Mouse (Mus musculus): Measurements from ENCODE around the gene Cdkal1. TPM values are rescaled to one million over a fixed set of nuclear protein-coding genes. Genes with fewer than 3 reads are reported as not detected.
A peak's percentile ranks its signal among the peaks of the same experiment; 100 is the strongest.

The Cdkal1 gene
- total RNA-seq, 1 experiment, result 20.8 TPM

- no peak overlapping the region for H3K27ac ChIP-seq (ENCODE audit: insufficient read depth, low read depth, low read length, poor library complexity, severe bottlenecking)
- H3K4me3 ChIP-seq (ENCODE audit: insufficient read depth in 1 of 2, low read depth in 1 of 2, low read length in 2 of 2, poor library complexity in 1 of 2, severe bottlenecking in 1 of 2), result no peak overlapping the region
- no peaks in the 10 kb centered on the region for H3K36me3 ChIP-seq (ENCODE audit: control insufficient read depth, insufficient read depth, low read length, poor library complexity, severe bottlenecking)
- no peak for DNase-seq (ENCODE audit: low read depth, low spot score)
- in situ Hi-C loops (cut with MboI; ENCODE audit: low sequenced_read_pairs in 2 of 2, unreplicated experiment in 2 of 2), result no loop called here
- no peaks in the 10 kb centered on the region for H3K9me3 ChIP-seq (ENCODE audit: control insufficient read depth, insufficient read depth, low read depth, low read length)
- no peak overlapping the region for H3K9ac ChIP-seq (ENCODE audit: insufficient read depth, low read depth, low read length, poor library complexity, severe bottlenecking)
- H3K4me1 ChIP-seq (ENCODE audit: control insufficient read depth in 2 of 2, insufficient read depth in 2 of 2, low read length in 2 of 2, poor library complexity in 1 of 2), result no peaks in the 10 kb centered on the region
- TF ChIP-seq ZNF384 (IDR thresholded peaks at IDR 0.05; ENCODE audit: low read depth, low read length) (no peak), MAFK (IDR thresholded peaks at IDR 0.05; ENCODE audit: insufficient read depth, low read depth, low read length) (peak; percentile 66), HCFC1 (IDR thresholded peaks at IDR 0.05; ENCODE audit: borderline replicate concordance, insufficient read depth, low read length) (no peak), CHD2 (IDR thresholded peaks at IDR 0.05; ENCODE audit: low read depth, low read length) (no peak), ZC3H11A (IDR thresholded peaks at IDR 0.05; ENCODE audit: borderline replicate concordance, low read depth, low read length) (no peak)
Observed at GRCm38 (mm10) chr13:29179260-29179659, 676.2 kb downstream of the Cdkal1 start.

- in situ Hi-C loops (cut with MboI; ENCODE audit: low sequenced_read_pairs in 2 of 2, unreplicated experiment in 2 of 2), result no loop called here
- H3K9me3 ChIP-seq (ENCODE audit: control insufficient read depth, insufficient read depth, low read depth, low read length), result no peaks in the 10 kb centered on the region
- DNase-seq (ENCODE audit: low read depth, low spot score), result no peak
- H3K9ac ChIP-seq (ENCODE audit: insufficient read depth, low read depth, low read length, poor library complexity, severe bottlenecking), result no peak overlapping the region
- H3K4me3 ChIP-seq (ENCODE audit: insufficient read depth in 1 of 2, low read depth in 1 of 2, low read length in 2 of 2, poor library complexity in 1 of 2, severe bottlenecking in 1 of 2), result no peak overlapping the region
- no peak for TF ChIP-seq HCFC1 (IDR thresholded peaks at IDR 0.05; ENCODE audit: borderline replicate concordance, insufficient read depth, low read length)
- TF ChIP-seq ZC3H11A (IDR thresholded peaks at IDR 0.05; ENCODE audit: borderline replicate concordance, low read depth, low read length), result no peak
- no peak for TF ChIP-seq CHD2 (IDR thresholded peaks at IDR 0.05; ENCODE audit: low read depth, low read length)
- no peak for TF ChIP-seq ZNF384 (IDR thresholded peaks at IDR 0.05; ENCODE audit: low read depth, low read length)
- no peak for TF ChIP-seq MAFK (IDR thresholded peaks at IDR 0.05; ENCODE audit: insufficient read depth, low read depth, low read length)
- H3K27ac ChIP-seq (ENCODE audit: insufficient read depth, low read depth, low read length, poor library complexity, severe bottlenecking), result no peak overlapping the region
- H3K4me1 ChIP-seq (ENCODE audit: control insufficient read depth in 2 of 2, insufficient read depth in 2 of 2, low read length in 2 of 2, poor library complexity in 1 of 2), result no peaks in the 10 kb centered on the region
- H3K36me3 ChIP-seq (ENCODE audit: control insufficient read depth, insufficient read depth, low read length, poor library complexity, severe bottlenecking), result no peaks in the 10 kb centered on the region
Observed at GRCm38 (mm10) chr13:29177889-29178486, 677.5 kb downstream of the Cdkal1 start.

- in situ Hi-C loops (cut with MboI; ENCODE audit: low sequenced_read_pairs in 2 of 2, unreplicated experiment in 2 of 2), result no loop called here
- Histone ChIP-seq H3K36me3 (ENCODE audit: control insufficient read depth, insufficient read depth, low read length, poor library complexity, severe bottlenecking) (no peaks in the 10 kb centered on the region), H3K4me3 (ENCODE audit: insufficient read depth in 1 of 2, low read depth in 1 of 2, low read length in 2 of 2, poor library complexity in 1 of 2, severe bottlenecking in 1 of 2) (no peak overlapping the region), H3K9ac (ENCODE audit: insufficient read depth, low read depth, low read length, poor library complexity, severe bottlenecking) (no peak overlapping the region), H3K9me3 (ENCODE audit: control insufficient read depth, insufficient read depth, low read depth, low read length) (no peaks in the 10 kb centered on the region), H3K4me1 (ENCODE audit: control insufficient read depth in 2 of 2, insufficient read depth in 2 of 2, low read length in 2 of 2, poor library complexity in 1 of 2) (no peaks in the 10 kb centered on the region; a peak in 1 of 4 replicates), H3K27ac (ENCODE audit: insufficient read depth, low read depth, low read length, poor library complexity, severe bottlenecking) (no peak overlapping the region)
- TF ChIP-seq CHD2 (IDR thresholded peaks at IDR 0.05; ENCODE audit: low read depth, low read length), result no peak
- TF ChIP-seq HCFC1 (IDR thresholded peaks at IDR 0.05; ENCODE audit: borderline replicate concordance, insufficient read depth, low read length), result no peak
- no peak for TF ChIP-seq ZC3H11A (IDR thresholded peaks at IDR 0.05; ENCODE audit: borderline replicate concordance, low read depth, low read length)
- TF ChIP-seq MAFK (IDR thresholded peaks at IDR 0.05; ENCODE audit: insufficient read depth, low read depth, low read length), result no peak
- no peak for TF ChIP-seq ZNF384 (IDR thresholded peaks at IDR 0.05; ENCODE audit: low read depth, low read length)
- DNase-seq (ENCODE audit: low read depth, low spot score), result no peak
Observed at GRCm38 (mm10) chr13:29169356-29169755, 686.1 kb downstream of the Cdkal1 start.

GRCm38 (mm10) chr13:29164845-29165524 lies 690.5 kb downstream of the Cdkal1 start:
- H3K9me3 ChIP-seq (ENCODE audit: control insufficient read depth, insufficient read depth, low read depth, low read length), result no peaks in the 10 kb centered on the region
- no peak overlapping the region for H3K4me3 ChIP-seq (ENCODE audit: insufficient read depth in 1 of 2, low read depth in 1 of 2, low read length in 2 of 2, poor library complexity in 1 of 2, severe bottlenecking in 1 of 2)
- H3K4me1 ChIP-seq (ENCODE audit: control insufficient read depth in 2 of 2, insufficient read depth in 2 of 2, low read length in 2 of 2, poor library complexity in 1 of 2), result no peaks in the 10 kb centered on the region; a peak in 1 of 4 replicates
- in situ Hi-C loops (cut with MboI; ENCODE audit: low sequenced_read_pairs in 2 of 2, unreplicated experiment in 2 of 2), result no loop called here
- DNase-seq (ENCODE audit: low read depth, low spot score), result no peak
- TF ChIP-seq ZC3H11A (IDR thresholded peaks at IDR 0.05; ENCODE audit: borderline replicate concordance, low read depth, low read length) (no peak), HCFC1 (IDR thresholded peaks at IDR 0.05; ENCODE audit: borderline replicate concordance, insufficient read depth, low read length) (no peak), ZNF384 (IDR thresholded peaks at IDR 0.05; ENCODE audit: low read depth, low read length) (no peak), MAFK (IDR thresholded peaks at IDR 0.05; ENCODE audit: insufficient read depth, low read depth, low read length) (no peak), CHD2 (IDR thresholded peaks at IDR 0.05; ENCODE audit: low read depth, low read length) (no peak)
- H3K9ac ChIP-seq (ENCODE audit: insufficient read depth, low read depth, low read length, poor library complexity, severe bottlenecking), result no peak overlapping the region
- H3K27ac ChIP-seq (ENCODE audit: insufficient read depth, low read depth, low read length, poor library complexity, severe bottlenecking), result no peak overlapping the region
- no peaks in the 10 kb centered on the region for H3K36me3 ChIP-seq (ENCODE audit: control insufficient read depth, insufficient read depth, low read length, poor library complexity, severe bottlenecking)

All from ES-E14 (cell line).